Comparison of ENCODE assay signal across 13 mouse cellular contexts in genomic region chr9:108343331-108343730, GRCm38 (mm10). TPM values are rescaled to one million over a fixed set of nuclear protein-coding genes. Genes with fewer than 3 reads are reported as not detected.
DNase-seq lines count a peak whose midpoint lies in the region; ATAC-seq and TF ChIP-seq lines count a peak whose summit lies in the region.
"Had no signal": no experiment of that assay in that cellular context is flagged by ENCODE, and none has a peak within 500 bp of the region (broad histone marks: within the 10 kb centered on the region; RNA-seq: fewer than 3 reads in every experiment).

No protein-coding gene starts in this region.

- no peak for TF ChIP-seq CTCF in spleen, adult 2 months (IDR thresholded peaks at IDR 0.05; ENCODE audit: extremely low read depth, insufficient read depth, insufficient read length, insufficient replicate concordance)

- 79% methylated on average over 3 of the region's 3 CpGs for WGBS in forebrain, embryonic 10.5 days
- WGBS in forebrain, embryonic 15.5 days: 91% methylated on average over 3 of the region's 3 CpGs
- 66% methylated on average over 3 of the region's 3 CpGs for WGBS in spleen, adult 2 months
- WGBS in stomach, embryonic 15.5 days: 63% methylated on average over 3 of the region's 3 CpGs

- no peak for DNase-seq in forebrain, embryonic 10.5 days (ENCODE audit: extremely low spot score, low spot score)
- DNase-seq in spleen, adult 2 months (ENCODE audit: low read depth in 1 of 2, low spot score in 2 of 2): no peak
- DNase-seq in spleen, postnatal 14 days (ENCODE audit: low spot score in 2 of 2): no peak
- DNase-seq in liver: peak; percentile 42
- DNase-seq in T-cell, adult 2 months (ENCODE audit: low spot score): no peak
- DNase-seq in layer of hippocampus, adult 9-10 months (ENCODE audit: low spot score): no peak
- DNase-seq: cerebellum, adult 9-10 months; forebrain, postnatal 0 days; lung, adult 2 months; thymus, postnatal 4 days had no signal

- H3K27me3 ChIP-seq in forebrain, embryonic 10.5 days (ENCODE audit: poor library complexity, severe bottlenecking): no peaks in the 10 kb centered on the region
- no peaks in the 10 kb centered on the region for H3K27me3 ChIP-seq in forebrain, embryonic 15.5 days
- no peaks in the 10 kb centered on the region for H3K27me3 ChIP-seq in spleen, adult 2 months (ENCODE audit: control insufficient read depth, insufficient read depth, low read length)
- no peaks in the 10 kb centered on the region for H3K27me3 ChIP-seq in stomach, embryonic 15.5 days (replicated peaks)

- 0 out of 2 replicates have a peak overlapping the region, but pooled peaks have one; percentile 16 for H3K27ac ChIP-seq in forebrain, embryonic 10.5 days
- H3K27ac ChIP-seq in forebrain, embryonic 15.5 days (replicated peaks): no peak overlapping the region
- H3K27ac ChIP-seq in spleen, adult 2 months (ENCODE audit: insufficient read depth, low read length): peak overlapping the region; percentile 90
- peak overlapping the region; percentile 54; the same call in 1 of the 2 replicates for H3K27ac ChIP-seq in stomach, embryonic 15.5 days

- peaks cover 44% of the 10 kb centered on the region for H3K4me1 ChIP-seq in forebrain, embryonic 10.5 days
- peaks cover 29% of the 10 kb centered on the region for H3K4me1 ChIP-seq in forebrain, embryonic 15.5 days
- peaks cover 25% of the 10 kb centered on the region; the same call in 1 of the 2 replicates for H3K4me1 ChIP-seq in spleen, adult 2 months (ENCODE audit: control insufficient read depth, insufficient read depth, insufficient read length)
- H3K4me1 ChIP-seq in stomach, embryonic 15.5 days: peaks cover 16% of the 10 kb centered on the region

- no peak for TF ChIP-seq POLR2A in spleen, adult 2 months (IDR thresholded peaks at IDR 0.05; ENCODE audit: low read depth, low read length)

- H3K4me2 ChIP-seq in forebrain, embryonic 15.5 days (replicated peaks): no peak overlapping the region
- H3K4me2 ChIP-seq in stomach, embryonic 15.5 days: no peak overlapping the region

- no peaks in the 10 kb centered on the region for H3K9me3 ChIP-seq in forebrain, embryonic 10.5 days
- H3K9me3 ChIP-seq in forebrain, embryonic 15.5 days: no peaks in the 10 kb centered on the region
- H3K9me3 ChIP-seq in stomach, embryonic 15.5 days: no peaks in the 10 kb centered on the region

- H3K4me3 ChIP-seq in forebrain, embryonic 10.5 days: no peak overlapping the region
- H3K4me3 ChIP-seq in forebrain, embryonic 15.5 days: no peak overlapping the region
- H3K4me3 ChIP-seq in spleen, adult 2 months (ENCODE audit: extremely low read depth, insufficient read depth, insufficient read length): no peak overlapping the region
- no peak overlapping the region for H3K4me3 ChIP-seq in stomach, embryonic 15.5 days (replicated peaks)
- H3K4me3 ChIP-seq: myocyte had no signal

- peaks cover 20% of the 10 kb centered on the region for H3K36me3 ChIP-seq in forebrain, embryonic 10.5 days (replicated peaks)
- H3K36me3 ChIP-seq in forebrain, embryonic 15.5 days: no peaks in the 10 kb centered on the region
- peaks cover 4% of the 10 kb centered on the region for H3K36me3 ChIP-seq in spleen, adult 2 months (ENCODE audit: control insufficient read depth, insufficient read depth, low read length)
- H3K36me3 ChIP-seq in stomach, embryonic 15.5 days: no peaks in the 10 kb centered on the region

- ATAC-seq in forebrain, embryonic 15.5 days (replicated peaks): no peak
- ATAC-seq in stomach, embryonic 15.5 days (ENCODE audit: insufficient read depth, low FRiP score, low read depth): no peak
- ATAC-seq: forebrain, postnatal 0 days had no signal

- no peak overlapping the region for H3K9ac ChIP-seq in forebrain, embryonic 15.5 days (replicated peaks)
- no peak overlapping the region for H3K9ac ChIP-seq in stomach, embryonic 15.5 days
- H3K9ac ChIP-seq: forebrain, postnatal 0 days had no signal

RNA-seq across cellular contexts. Expression of gene Usp4, which starts 4.3 kb away (rescaled TPM):
- 132 and 133 TPM in 2 replicates for polyA plus RNA-seq in forebrain, embryonic 10.5 days (2016; fragmentation: Nextera tagmentation; extraction: Ambion mirVana)
- 138 and 140 TPM in 2 replicates for polyA plus RNA-seq in forebrain, embryonic 15.5 days (2015; fragmentation: Nextera tagmentation; extraction: Ambion mirVana)
- 63.2 and 68.6 TPM in 2 replicates for polyA plus RNA-seq in spleen, adult 2 months (2012; rRNA removed)
- polyA plus RNA-seq in stomach, embryonic 15.5 days (2015; fragmentation: Nextera tagmentation; extraction: Ambion mirVana): 85.6 and 92.2 TPM in 2 replicates

RNA-seq across cellular contexts. Expression of gene Gpx1, which starts 4.6 kb away (rescaled TPM):
- 806 and 868 TPM in 2 replicates for polyA plus RNA-seq in forebrain, embryonic 10.5 days (2016; fragmentation: Nextera tagmentation; extraction: Ambion mirVana)
- 383 and 395 TPM in 2 replicates for polyA plus RNA-seq in forebrain, embryonic 15.5 days (2015; fragmentation: Nextera tagmentation; extraction: Ambion mirVana)
- 2,084 and 2,100 TPM in 2 replicates for polyA plus RNA-seq in spleen, adult 2 months (2012; rRNA removed)
- polyA plus RNA-seq in stomach, embryonic 15.5 days (2015; fragmentation: Nextera tagmentation; extraction: Ambion mirVana): 998 and 1,171 TPM in 2 replicates

RNA-seq across cellular contexts. Expression of gene Tcta, which starts 37.4 kb away (rescaled TPM):
- 13.4 and 13.8 TPM in 2 replicates for polyA plus RNA-seq in forebrain, embryonic 10.5 days (2016; fragmentation: Nextera tagmentation; extraction: Ambion mirVana)
- polyA plus RNA-seq in forebrain, embryonic 15.5 days (2015; fragmentation: Nextera tagmentation; extraction: Ambion mirVana): 35.2 and 36.6 TPM in 2 replicates
- polyA plus RNA-seq in spleen, adult 2 months (2012; rRNA removed): 17.9 and 19.7 TPM in 2 replicates
- 40.0 and 42.1 TPM in 2 replicates for polyA plus RNA-seq in stomach, embryonic 15.5 days (2015; fragmentation: Nextera tagmentation; extraction: Ambion mirVana)

RNA-seq across cellular contexts. Expression of gene Rhoa, which starts 37.4 kb away (rescaled TPM):
- 257 and 290 TPM in 2 replicates for polyA plus RNA-seq in forebrain, embryonic 10.5 days (2016; fragmentation: Nextera tagmentation; extraction: Ambion mirVana)
- polyA plus RNA-seq in forebrain, embryonic 15.5 days (2015; fragmentation: Nextera tagmentation; extraction: Ambion mirVana): 296 and 306 TPM in 2 replicates
- polyA plus RNA-seq in spleen, adult 2 months (2012; rRNA removed): 89.7 and 90.3 TPM in 2 replicates
- 452 and 455 TPM in 2 replicates for polyA plus RNA-seq in stomach, embryonic 15.5 days (2015; fragmentation: Nextera tagmentation; extraction: Ambion mirVana)

RNA-seq across cellular contexts. Expression of gene Amt, which starts 46.7 kb away (rescaled TPM):
- polyA plus RNA-seq in forebrain, embryonic 10.5 days (2016; fragmentation: Nextera tagmentation; extraction: Ambion mirVana): 34.8 and 40.0 TPM in 2 replicates
- polyA plus RNA-seq in forebrain, embryonic 15.5 days (2015; fragmentation: Nextera tagmentation; extraction: Ambion mirVana): 23.8 and 24.5 TPM in 2 replicates
- 1.7 and 3.1 TPM in 2 replicates for polyA plus RNA-seq in spleen, adult 2 months (2012; rRNA removed)
- 21.8 and 22.3 TPM in 2 replicates for polyA plus RNA-seq in stomach, embryonic 15.5 days (2015; fragmentation: Nextera tagmentation; extraction: Ambion mirVana)
